Mouse (Mus musculus) liver, embryonic 11.5 days (tissue): Measurements from ENCODE around the gene Pias3. TPM values are rescaled to one million over a fixed set of nuclear protein-coding genes. Genes with fewer than 3 reads are reported as not detected.
"Not testable (repeated sequence)": the region's sequence is repeated elsewhere in the genome, so short reads cannot be mapped to it uniquely, and the experiment has no call there.

Source experiments
- ATAC-seq: fragments of 200-750 bp; cut with Nextera tagmentation; replicated peaks from 2 replicates; pipeline ENCODE4 v1.8.0; 2017; ENCODE audit warnings: moderate number of reproducible peaks, mild to moderate bottlenecking, moderate TSS enrichment, moderate library complexity; ENCODE audit not compliant: low FRiP score
- DNase-seq: peaks from one replicate; pipeline ENCODE4 v3.0.0-alpha.2; 2017; ENCODE audit warnings: low spot score
- H3K27ac ChIP-seq: fragments of 300-500 bp; sonication (generic); 2 replicates; pipeline ENCODE4 v1.5.1; 2014; ENCODE audit warnings: mild to moderate bottlenecking, low read depth, low read length, control low read depth
- H3K27me3 ChIP-seq: fragments of 300-500 bp; sonication (generic); replicated peaks from 2 replicates; pipeline ENCODE4 v1.6.1; 2014; ENCODE audit warnings: low read length, mixed read lengths; ENCODE audit not compliant: control insufficient read depth, insufficient read depth
- H3K36me3 ChIP-seq: fragments of 300-500 bp; sonication (generic); 2 replicates; pipeline ENCODE4 v1.6.1; 2014; ENCODE audit warnings: mild to moderate bottlenecking, low read length, moderate library complexity, mixed read lengths; ENCODE audit not compliant: control insufficient read depth, insufficient read depth
- H3K4me1 ChIP-seq: fragments of 300-500 bp; sonication (generic); replicated peaks from 2 replicates; pipeline ENCODE4 v1.6.1; 2014; ENCODE audit warnings: low read length, mixed read lengths; ENCODE audit not compliant: control insufficient read depth, insufficient read depth
- H3K4me2 ChIP-seq: fragments of 300-500 bp; sonication (generic); 2 replicates; pipeline ENCODE4 v1.6.1; 2014; ENCODE audit warnings: mild to moderate bottlenecking, control low read depth, moderate library complexity
- H3K4me3 ChIP-seq: fragments of 300-500 bp; sonication (generic); 2 replicates; pipeline ENCODE4 v1.5.1; 2014; ENCODE audit warnings: low read depth, low read length, control low read depth
- H3K9ac ChIP-seq: fragments of 300-500 bp; sonication (generic); 2 replicates; pipeline ENCODE4 v1.6.1; 2014; ENCODE audit warnings: low read depth, low read length, control low read depth
- H3K9me3 ChIP-seq: fragments of 300-500 bp; sonication (generic); 2 replicates; pipeline ENCODE4 v1.6.1; 2016; ENCODE audit warnings: low read length, inconsistent platforms, mixed read lengths; ENCODE audit not compliant: control insufficient read depth
- WGBS: fragments of 180-500 bp; shearing (Covaris S2); extraction: QIAGEN DNeasy Blood & Tissue Kit; methylation state at CpG from one replicate; pipeline ENCODE4 v1.1.7; 2014; 5-methylcytosine and 5-hydroxymethylcytosine counted together
- polyA plus RNA-seq: library from polyadenylated mRNA; unstranded; fragments of >200 nt; fragmentation: Nextera tagmentation; extraction: Ambion mirVana; gene quantifications from 2 replicates; pipeline ENCODE4 v1.2.1, GENCODE M21; 2014

Gene Pias3
- 19.6 and 21.1 TPM in 2 replicates for polyA plus RNA-seq

GRCm38 (mm10) chr3:96696198-96696765 is at the start of gene Pias3:
TSS of gene Pias3 (plus strand) at chr3:96696384.
- WGBS = under 1% methylated on average over 35 of the region's 35 CpGs
- H3K4me1 ChIP-seq = peaks cover 5% of the 10 kb centered on the region
- peak; percentile 87 for DNase-seq
- H3K36me3 ChIP-seq = no peaks in the 10 kb centered on the region
- H3K4me3 ChIP-seq = peak within 1 kb of the TSS; percentile 82
- peak; percentile 82 for ATAC-seq
- H3K27ac ChIP-seq = peak within 1 kb of the TSS; percentile 88
- no peaks in the 10 kb centered on the region for H3K9me3 ChIP-seq
- H3K27me3 ChIP-seq = no peaks in the 10 kb centered on the region
- peak within 1 kb of the TSS; percentile 84 for H3K9ac ChIP-seq
- peak within 1 kb of the TSS; percentile 77 for H3K4me2 ChIP-seq

DNA sequence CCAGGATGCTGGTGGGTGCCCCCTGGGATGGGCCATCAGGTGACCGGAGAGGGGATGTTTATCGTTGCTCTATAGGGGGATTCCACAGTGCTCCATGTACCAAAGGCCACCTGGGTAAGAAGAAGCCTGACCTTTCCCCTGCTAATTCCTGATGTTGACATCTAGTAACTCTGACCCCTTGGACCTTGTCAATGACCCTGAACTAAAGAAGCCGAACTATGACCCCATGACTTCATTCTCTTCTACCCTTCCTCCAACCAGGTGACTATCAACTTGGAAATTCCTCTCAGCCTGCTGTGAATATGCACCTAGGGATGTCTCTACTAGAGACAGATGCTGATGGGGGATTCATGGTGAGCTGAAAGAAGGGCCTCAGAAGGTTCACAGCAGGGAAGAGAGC is 48.8 kb upstream of the Pias3 start:
- Histone ChIP-seq H3K4me1 (no peaks in the 10 kb centered on the region), H3K27ac (no peak overlapping the region), H3K9ac (no peak overlapping the region), H3K36me3 (peaks cover 6% of the 10 kb centered on the region; the same call in 1 of the 2 replicates), H3K27me3 (no peaks in the 10 kb centered on the region), H3K9me3 (no peaks in the 10 kb centered on the region), H3K4me2 (no peak overlapping the region), H3K4me3 (no peak overlapping the region)
- DNase-seq (no peak), ATAC-seq (no peak)
- WGBS = 84% methylated on average over 3 of the region's 3 CpGs

DNA sequence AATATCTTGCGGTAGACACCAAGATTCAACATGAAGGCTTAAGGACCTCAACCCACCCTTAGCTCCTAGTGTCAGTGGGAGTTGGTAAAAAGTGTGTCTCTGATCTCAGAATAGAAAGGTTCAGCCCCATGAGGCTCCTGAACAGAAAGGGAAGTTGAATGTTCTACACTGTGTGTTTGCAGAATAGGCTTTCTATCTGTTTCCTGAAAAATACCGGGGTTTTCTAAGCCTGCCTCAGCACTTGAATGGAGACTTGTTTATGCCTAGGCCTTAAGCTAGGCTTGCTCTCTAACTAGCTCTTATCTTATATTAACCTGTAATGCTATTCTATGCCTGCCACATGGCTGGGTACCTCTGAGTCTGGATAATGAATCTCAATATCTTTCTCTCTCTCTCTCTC is 35.3 kb upstream of the Pias3 start:
- no peaks in the 10 kb centered on the region for H3K36me3 ChIP-seq

DNA sequence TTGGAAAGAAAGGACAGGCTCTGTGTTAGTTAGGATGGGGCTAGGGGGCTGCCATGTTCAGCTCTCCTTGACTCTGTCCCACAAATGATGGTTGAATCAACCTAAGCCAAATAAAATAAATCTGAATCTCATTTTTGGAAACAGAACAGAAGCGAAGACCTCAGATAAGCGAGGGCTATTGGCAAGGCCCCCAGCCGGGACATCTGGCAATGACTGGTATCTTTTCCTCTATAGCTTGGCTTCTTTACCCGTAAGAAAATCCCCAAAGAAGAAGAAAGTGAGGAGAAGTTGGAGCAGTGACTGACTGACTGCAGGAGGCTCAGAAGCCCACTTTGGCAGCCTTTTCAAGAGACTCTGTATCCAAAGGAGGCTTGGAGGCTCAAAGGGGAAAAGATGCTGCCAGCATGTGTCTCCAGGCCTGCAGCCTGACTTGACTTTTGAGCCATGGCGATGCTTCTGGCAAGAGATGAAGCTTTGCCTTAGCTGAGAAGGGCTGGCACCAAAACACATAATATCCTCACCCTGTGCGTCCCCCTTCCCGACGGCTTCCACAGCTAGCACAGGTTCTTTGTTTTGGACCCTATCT is 33.4 kb upstream of the Pias3 start:
- H3K36me3 ChIP-seq = no peaks in the 10 kb centered on the region
- H3K27ac ChIP-seq = no peak overlapping the region
- peaks cover 2% of the 10 kb centered on the region; the same call in 1 of the 2 replicates for H3K4me1 ChIP-seq
- 54% methylated on average over 8 of the region's 8 CpGs for WGBS
- H3K4me3 ChIP-seq = no peak overlapping the region
- no peaks in the 10 kb centered on the region for H3K27me3 ChIP-seq
- no peak for DNase-seq
- H3K9me3 ChIP-seq = no peaks in the 10 kb centered on the region
- H3K4me2 ChIP-seq = no peak overlapping the region
- no peak for ATAC-seq
- no peak overlapping the region for H3K9ac ChIP-seq

More for the DNA sequence above, 35.3 kb upstream of the Pias3 start:
- H3K4me2 ChIP-seq = no peak overlapping the region
- no peak for DNase-seq
- no peak for ATAC-seq
- peaks cover 2% of the 10 kb centered on the region; the same call in 1 of the 2 replicates for H3K4me1 ChIP-seq
- H3K27ac ChIP-seq = no peak overlapping the region
- H3K9me3 ChIP-seq = no peaks in the 10 kb centered on the region
- WGBS = 63% methylated on average over 2 of the region's 2 CpGs
- no peak overlapping the region for H3K4me3 ChIP-seq
- no peak overlapping the region for H3K9ac ChIP-seq
- H3K27me3 ChIP-seq = no peaks in the 10 kb centered on the region

GRCm38 (mm10) chr3:96663432-96664239 is 32.5 kb upstream of the Pias3 start:
- 10% methylated on average over 15 of the region's 18 CpGs for WGBS
- Histone ChIP-seq H3K27me3 (no peaks in the 10 kb centered on the region), H3K4me1 (peaks cover 2% of the 10 kb centered on the region; the same call in 1 of the 2 replicates), H3K27ac (no peak overlapping the region), H3K9me3 (no peaks in the 10 kb centered on the region), H3K9ac (peak overlapping the region; percentile 38; the same call in 1 of the 2 replicates), H3K4me3 (peak overlapping the region; percentile 37), H3K4me2 (peak overlapping the region; percentile 69), H3K36me3 (no peaks in the 10 kb centered on the region)
- ATAC-seq (peak; percentile 60; the same call in 1 of the 2 replicates), DNase-seq (peak; percentile 76)

GRCm38 (mm10) chr3:96665732-96666363 is 30.3 kb upstream of the Pias3 start:
- not testable (repeated sequence) for H3K9ac ChIP-seq, H3K4me2 ChIP-seq, H3K9me3 ChIP-seq, H3K27ac ChIP-seq, H3K4me3 ChIP-seq, DNase-seq, H3K4me1 ChIP-seq, H3K27me3 ChIP-seq, H3K36me3 ChIP-seq, ATAC-seq
- WGBS = 76% methylated on average over 7 of the region's 7 CpGs

DNA sequence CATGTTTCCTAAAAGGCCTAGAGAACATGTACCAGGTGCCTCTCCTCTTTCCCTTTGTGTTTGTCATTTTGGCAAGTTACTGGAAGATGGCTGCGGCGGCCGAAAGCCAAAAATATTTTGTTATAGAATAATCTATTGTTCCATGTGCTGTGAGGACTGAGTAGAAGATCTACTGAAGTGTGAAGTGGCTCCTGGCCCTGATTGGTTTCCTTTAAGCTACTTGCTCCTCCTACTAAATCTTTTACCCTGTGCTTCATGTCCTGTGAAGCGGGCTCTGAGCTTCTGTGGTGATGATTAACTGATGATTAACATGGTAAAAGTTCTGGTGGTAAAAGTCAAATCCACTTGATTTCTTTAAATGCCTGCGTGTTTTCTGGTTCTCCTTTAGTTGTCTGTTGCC is 29.3 kb upstream of the Pias3 start:
- no peak for DNase-seq
- H3K4me3 ChIP-seq = no peak overlapping the region
- H3K27ac ChIP-seq = no peak overlapping the region
- ATAC-seq = no peak
- H3K27me3 ChIP-seq = peaks cover 7% of the 10 kb centered on the region; the same call in 1 of the 2 replicates
- peaks cover 2% of the 10 kb centered on the region; the same call in 1 of the 2 replicates for H3K4me1 ChIP-seq
- no peaks in the 10 kb centered on the region for H3K9me3 ChIP-seq
- 82% methylated on average over 5 of the region's 5 CpGs for WGBS
- no peak overlapping the region for H3K9ac ChIP-seq
- H3K4me2 ChIP-seq = no peak overlapping the region
- no peaks in the 10 kb centered on the region for H3K36me3 ChIP-seq

GRCm38 (mm10) chr3:96667316-96667715 is 28.9 kb upstream of the Pias3 start:
- no peak overlapping the region for H3K9ac ChIP-seq
- DNase-seq (no peak), ATAC-seq (no peak)
- H3K4me2 ChIP-seq = no peak overlapping the region
- WGBS = 31% methylated on average over 1 of the region's 1 CpGs
- H3K4me3 ChIP-seq = no peak overlapping the region
- H3K27me3 ChIP-seq = peaks cover 7% of the 10 kb centered on the region; the same call in 1 of the 2 replicates
- no peaks in the 10 kb centered on the region for H3K36me3 ChIP-seq
- no peaks in the 10 kb centered on the region for H3K9me3 ChIP-seq
- H3K4me1 ChIP-seq = peaks cover 2% of the 10 kb centered on the region; the same call in 1 of the 2 replicates
- no peak overlapping the region for H3K27ac ChIP-seq
